Mouse (Mus musculus): ENCODE results near the gene Gpatch8. TPM values are rescaled to one million over a fixed set of nuclear protein-coding genes. Genes with fewer than 3 reads are reported as not detected.
A peak's percentile ranks its signal among the peaks of the same experiment; 100 is the strongest.

Gpatch8 gene
- polyA plus RNA-seq (2015; fragmentation: Nextera tagmentation; extraction: Ambion mirVana) = 80.0 and 81.0 TPM in 2 replicates

GRCm38 (mm10) chr11:102556031-102556715 is at the start of gene Gpatch8:
Gene Gpatch8, minus strand, starts transcription at chr11:102556392.
- under 1% methylated on average over 45 of the region's 55 CpGs for WGBS
- H3K36me3 ChIP-seq = no peaks in the 10 kb centered on the region
- H3K9ac ChIP-seq = peak within 1 kb of the TSS; percentile 97
- peak; percentile 98 for ATAC-seq (ENCODE audit: low FRiP score, low read depth)
- peak within 1 kb of the TSS; percentile 92 for H3K27ac ChIP-seq
- peak within 1 kb of the TSS; percentile 74 for H3K4me2 ChIP-seq (replicated peaks)
- no peaks in the 10 kb centered on the region for H3K27me3 ChIP-seq
- H3K4me3 ChIP-seq = peak within 1 kb of the TSS; percentile 81
- no peaks in the 10 kb centered on the region for H3K9me3 ChIP-seq
- H3K4me1 ChIP-seq = peaks cover 19% of the 10 kb centered on the region

- Histone ChIP-seq H3K9me3 (no peaks in the 10 kb centered on the region), H3K4me1 (peaks cover 33% of the 10 kb centered on the region), H3K36me3 (peaks cover 8% of the 10 kb centered on the region), H3K9ac (peak overlapping the region; percentile 100), H3K4me2 (replicated peaks) (peak overlapping the region; percentile 83), H3K27ac (peak overlapping the region; percentile 100), H3K4me3 (peak overlapping the region; percentile 98), H3K27me3 (no peaks in the 10 kb centered on the region)
- ATAC-seq (ENCODE audit: low FRiP score, low read depth) = peak; percentile 1; the same call in 1 of the 2 replicates
- under 1% methylated on average over 72 of the region's 74 CpGs for WGBS
These were observed 48.8 kb upstream of the Gpatch8 start for GRCm38 (mm10) chr11:102604777-102605552.

- ATAC-seq (ENCODE audit: low FRiP score, low read depth) = peak; percentile 91
- Histone ChIP-seq H3K4me1 (peaks cover 25% of the 10 kb centered on the region), H3K4me2 (replicated peaks) (peak within 1 kb of the TSS; percentile 83), H3K4me3 (peak within 1 kb of the TSS; percentile 98), H3K36me3 (peaks cover 8% of the 10 kb centered on the region), H3K27ac (peak within 1 kb of the TSS; percentile 100), H3K27me3 (no peaks in the 10 kb centered on the region), H3K9me3 (no peaks in the 10 kb centered on the region), H3K9ac (peak within 1 kb of the TSS; percentile 100)
- WGBS = under 1% methylated on average over 30 of the region's 31 CpGs
These were observed 47.9 kb upstream of the Gpatch8 start, which contains the start of gene Fzd2 for GRCm38 (mm10) chr11:102604010-102604584. Gene Fzd2, plus strand, starts transcription at chr11:102604396.

GRCm38 (mm10) chr11:102603496-102603850 is 47.3 kb upstream of the Gpatch8 start:
- Histone ChIP-seq H3K4me1 (peaks cover 19% of the 10 kb centered on the region), H3K36me3 (peaks cover 8% of the 10 kb centered on the region), H3K4me2 (replicated peaks) (peak overlapping the region; percentile 66), H3K27ac (peak overlapping the region; percentile 99), H3K9ac (peak overlapping the region; percentile 75), H3K27me3 (no peaks in the 10 kb centered on the region), H3K4me3 (peak overlapping the region; percentile 98), H3K9me3 (no peaks in the 10 kb centered on the region)
- peak; percentile 34 for ATAC-seq (ENCODE audit: low FRiP score, low read depth)
- under 1% methylated on average over 10 of the region's 10 CpGs for WGBS

- ATAC-seq (ENCODE audit: low FRiP score, low read depth) = no peak
- peaks cover 8% of the 10 kb centered on the region for H3K36me3 ChIP-seq
These were observed 46.8 kb upstream of the Gpatch8 start for GRCm38 (mm10) chr11:102602816-102603495.

GRCm38 (mm10) chr11:102599912-102600311 is 43.7 kb upstream of the Gpatch8 start:
- no peaks in the 10 kb centered on the region for H3K27me3 ChIP-seq
- H3K4me1 ChIP-seq = peaks cover 30% of the 10 kb centered on the region
- no peaks in the 10 kb centered on the region for H3K36me3 ChIP-seq
- no peak overlapping the region for H3K9ac ChIP-seq
- ATAC-seq (ENCODE audit: low FRiP score, low read depth) = no peak
- no peak overlapping the region for H3K4me2 ChIP-seq (replicated peaks)
- H3K9me3 ChIP-seq = no peaks in the 10 kb centered on the region
- H3K4me3 ChIP-seq = no peak overlapping the region
- no peak overlapping the region for H3K27ac ChIP-seq
- 87% methylated on average over 3 of the region's 3 CpGs for WGBS

More at GRCm38 (mm10) chr11:102602816-102603495, 46.8 kb upstream of the Gpatch8 start:
- H3K27ac ChIP-seq = peak overlapping the region; percentile 99
- H3K9me3 ChIP-seq = no peaks in the 10 kb centered on the region
- peaks cover 13% of the 10 kb centered on the region for H3K4me1 ChIP-seq
- H3K9ac ChIP-seq = peak overlapping the region; percentile 75
- peak overlapping the region; percentile 98 for H3K4me3 ChIP-seq
- WGBS = under 1% methylated on average over 13 of the region's 13 CpGs
- H3K4me2 ChIP-seq (replicated peaks) = peak overlapping the region; percentile 66
- H3K27me3 ChIP-seq = no peaks in the 10 kb centered on the region

- peaks cover 26% of the 10 kb centered on the region for H3K4me1 ChIP-seq
- peak overlapping the region; percentile 1; the same call in 1 of the 2 replicates for H3K4me3 ChIP-seq
- peak overlapping the region; percentile 93 for H3K27ac ChIP-seq
- no peaks in the 10 kb centered on the region for H3K9me3 ChIP-seq
- H3K9ac ChIP-seq = 0 out of 2 replicates have a peak overlapping the region, but pooled peaks have one; percentile 1
- ATAC-seq (ENCODE audit: low FRiP score, low read depth) = peak; percentile 93
- WGBS = 2% methylated on average over 4 of the region's 4 CpGs
- no peaks in the 10 kb centered on the region for H3K36me3 ChIP-seq
- peak overlapping the region; percentile 48 for H3K4me2 ChIP-seq (replicated peaks)
- no peaks in the 10 kb centered on the region for H3K27me3 ChIP-seq
These were observed 39.2 kb upstream of the Gpatch8 start for GRCm38 (mm10) chr11:102595341-102595820.

- H3K4me1 ChIP-seq = peaks cover 6% of the 10 kb centered on the region
- H3K4me3 ChIP-seq = no peak overlapping the region
- no peak overlapping the region for H3K4me2 ChIP-seq (replicated peaks)
- H3K27ac ChIP-seq = no peak overlapping the region
- 81% methylated on average over 3 of the region's 3 CpGs for WGBS
- peaks cover 6% of the 10 kb centered on the region for H3K9me3 ChIP-seq
- H3K9ac ChIP-seq = no peak overlapping the region
- H3K36me3 ChIP-seq = no peaks in the 10 kb centered on the region
- H3K27me3 ChIP-seq = no peaks in the 10 kb centered on the region
- no peak for ATAC-seq (ENCODE audit: low FRiP score, low read depth)
These were observed 31.4 kb upstream of the Gpatch8 start for GRCm38 (mm10) chr11:102587554-102587953.

GRCm38 (mm10) chr11:102586445-102587130 is 30.4 kb upstream of the Gpatch8 start:
- Histone ChIP-seq H3K4me2 (replicated peaks) (no peak overlapping the region), H3K4me1 (peaks cover 16% of the 10 kb centered on the region), H3K27ac (no peak overlapping the region), H3K9me3 (peaks cover 6% of the 10 kb centered on the region), H3K4me3 (no peak overlapping the region), H3K27me3 (no peaks in the 10 kb centered on the region), H3K9ac (no peak overlapping the region), H3K36me3 (no peaks in the 10 kb centered on the region)
- ATAC-seq (ENCODE audit: low FRiP score, low read depth) = no peak
- WGBS = 87% methylated on average over 4 of the region's 4 CpGs

GRCm38 (mm10) chr11:102582736-102583135 is 26.5 kb upstream of the Gpatch8 start:
- H3K9ac ChIP-seq = peak overlapping the region; percentile 5; the same call in 1 of the 2 replicates
- peaks cover 6% of the 10 kb centered on the region for H3K9me3 ChIP-seq
- H3K27me3 ChIP-seq = no peaks in the 10 kb centered on the region
- H3K27ac ChIP-seq = peak overlapping the region; percentile 86
- 19% methylated on average over 5 of the region's 5 CpGs for WGBS
- H3K4me3 ChIP-seq = no peak overlapping the region
- H3K4me2 ChIP-seq (replicated peaks) = peak overlapping the region; percentile 35
- no peaks in the 10 kb centered on the region for H3K36me3 ChIP-seq
- no peak for ATAC-seq (ENCODE audit: low FRiP score, low read depth)
- H3K4me1 ChIP-seq = peaks cover 49% of the 10 kb centered on the region

All from limb, embryonic 13.5 days (tissue).